Mouse (Mus musculus) E14TG2a.4 (cell line): ENCODE data around the gene Gm14137.

ENCODE experiments used
- CTCF ChIP-seq: conservative IDR thresholded peaks from 2 replicates; pipeline ENCODE4 v1.5.1; 2014; ENCODE audit warnings: low read length
- POU5F1 ChIP-seq: IDR thresholded peaks from 2 replicates; pipeline ENCODE4 v1.6.1; 2014; ENCODE audit warnings: low read length, borderline replicate concordance

- TF ChIP-seq CTCF: no peak
- TF ChIP-seq POU5F1: no peak
Observed at GRCm38 (mm10) chr2:119174866-119175265, 557 bp downstream of the Gm14137 start.
